Mouse (Mus musculus) erythroid progenitor cell, adult 5-6 weeks (primary cell): Measurements from ENCODE around the gene Gnai2. TPM values are rescaled to one million over a fixed set of nuclear protein-coding genes. Genes with fewer than 3 reads are reported as not detected.
A peak's percentile ranks its signal among the peaks of the same experiment; 100 is the strongest.

Experiments
- ATAC-seq: replicated peaks from 2 replicates; pipeline ENCODE4 v1.8.0; 2016; ENCODE audit warnings: moderate number of reproducible peaks, mild to moderate bottlenecking, moderate TSS enrichment, inconsistent platforms; ENCODE audit not compliant: poor library complexity, low FRiP score, severe bottlenecking
- total RNA-seq, 2 experiments: library from RNA; stranded (forward) in 1 of 2; stranded (reverse) in 1 of 2; fragments of 150-400 nt in 1 of 2; fragments of 186-747, 209-891 nt in 1 of 2; gene quantifications; 2 replicates each; pipeline versions ENCODE4 v1.2.3 to v1.2.4; 2015 to 2017; ENCODE audit warnings: low replicate concordance in 2 of 2

Gnai2 gene
- total RNA-seq (2015; ENCODE audit: low replicate concordance) (382 and 420 TPM in 2 replicates), total RNA-seq (2017; ENCODE audit: low replicate concordance) (334 and 357 TPM in 2 replicates)

DNA sequence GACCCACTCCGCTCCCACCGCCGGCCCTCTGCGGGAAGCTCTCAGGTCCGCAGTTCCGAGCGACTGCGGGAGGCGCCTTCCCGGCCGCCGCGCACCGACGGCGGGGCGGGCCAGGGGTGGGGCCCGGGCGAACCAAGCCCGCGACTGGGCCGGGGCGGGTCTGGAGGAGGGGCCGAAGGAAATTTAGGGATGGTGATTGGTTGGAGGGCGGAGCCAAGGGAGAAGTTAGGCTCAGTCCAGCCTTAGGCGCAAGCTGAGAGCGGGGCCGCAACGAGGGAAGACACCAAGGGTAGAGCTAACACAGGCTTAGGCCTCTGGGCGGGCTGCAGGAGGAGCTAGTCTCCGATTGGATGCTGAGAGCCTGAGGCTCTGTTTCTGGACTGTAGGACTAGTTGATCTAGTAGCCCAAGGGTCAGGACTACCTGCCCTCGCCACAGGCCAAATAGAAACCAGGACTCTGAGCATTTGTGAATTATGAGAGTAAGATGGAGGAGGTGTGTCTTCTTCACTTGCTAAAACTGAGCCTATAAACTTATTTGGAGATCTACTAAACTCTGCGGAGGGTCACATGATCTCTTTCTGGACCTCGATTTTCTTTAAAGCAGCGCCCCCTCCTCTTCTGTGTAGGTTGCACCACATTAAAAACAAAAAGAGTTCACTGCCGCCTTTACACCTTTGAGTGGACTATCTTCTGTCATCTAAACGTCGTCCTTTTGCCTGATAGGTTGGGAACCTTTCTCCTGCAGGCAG, at the start of gene Gnai2:
Gene Gnai2 (minus strand): TSS at position 89 of the 750 bp plus-strand sequence.
- peak; percentile 80 for ATAC-seq

DNA sequence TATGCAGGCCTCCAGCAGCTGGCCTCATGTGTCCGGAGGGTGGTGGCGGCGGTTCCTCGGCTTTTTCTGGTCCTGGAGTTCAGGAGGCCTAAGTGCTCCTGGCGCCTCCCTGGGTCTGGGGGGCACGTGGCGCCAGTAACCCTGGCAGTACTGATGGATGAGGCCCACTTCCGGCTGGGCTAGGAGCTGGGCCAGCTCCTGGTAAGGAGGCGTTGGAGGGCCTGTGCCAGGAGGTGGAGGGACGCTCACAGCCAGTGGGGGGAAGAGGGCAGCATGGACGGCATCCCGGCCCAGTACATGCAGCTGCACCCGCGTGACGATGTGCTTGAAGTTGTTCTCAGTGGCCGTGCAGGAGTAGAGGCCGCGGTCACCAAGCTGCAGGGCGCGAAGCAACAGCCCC, 47.2 kb upstream of the Gnai2 start:
- ATAC-seq, result no peak

GRCm38 (mm10) chr9:107679501-107679900, 44.3 kb upstream of the Gnai2 start, which contains the start of gene Gnat1:
Gene Gnat1 (minus strand): TSS chr9:107679712.
- ATAC-seq, result no peak

DNA sequence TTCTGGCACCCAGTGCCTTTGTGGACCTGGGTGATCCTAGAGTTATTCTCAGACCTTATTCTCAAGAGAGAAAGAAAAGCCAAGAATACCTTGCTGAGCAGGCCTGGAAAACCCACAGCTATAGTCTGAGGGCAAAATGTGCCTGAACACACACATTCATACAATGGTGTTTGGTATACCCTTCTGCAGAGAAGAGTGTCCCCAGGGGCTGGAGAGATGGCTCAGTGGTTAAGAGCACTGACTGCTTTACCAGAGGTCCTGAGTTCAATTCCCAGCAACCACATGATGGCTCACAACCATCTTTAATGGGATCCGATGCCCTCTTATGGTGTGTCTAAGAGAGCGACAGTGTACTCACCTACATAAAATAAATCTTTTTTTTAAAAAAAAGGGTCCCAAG, 43.7 kb upstream of the Gnai2 start:
- ATAC-seq, result no peak

- ATAC-seq, result peak; percentile 65; the same call in 1 of the 2 replicates
These were observed 42.8 kb upstream of the Gnai2 start for GRCm38 (mm10) chr9:107677819-107678526.

GRCm38 (mm10) chr9:107677091-107677784, 42.1 kb upstream of the Gnai2 start:
- peak; percentile 64 for ATAC-seq

- no peak for ATAC-seq
These were observed 41.1 kb upstream of the Gnai2 start for GRCm38 (mm10) chr9:107676302-107676701.

- 0 out of 2 replicates have a peak, but pooled peaks have one; percentile 16 for ATAC-seq
These were observed 40.6 kb upstream of the Gnai2 start for GRCm38 (mm10) chr9:107675671-107676301.

GRCm38 (mm10) chr9:107674609-107675429, 39.7 kb upstream of the Gnai2 start:
- ATAC-seq, result no peak

DNA sequence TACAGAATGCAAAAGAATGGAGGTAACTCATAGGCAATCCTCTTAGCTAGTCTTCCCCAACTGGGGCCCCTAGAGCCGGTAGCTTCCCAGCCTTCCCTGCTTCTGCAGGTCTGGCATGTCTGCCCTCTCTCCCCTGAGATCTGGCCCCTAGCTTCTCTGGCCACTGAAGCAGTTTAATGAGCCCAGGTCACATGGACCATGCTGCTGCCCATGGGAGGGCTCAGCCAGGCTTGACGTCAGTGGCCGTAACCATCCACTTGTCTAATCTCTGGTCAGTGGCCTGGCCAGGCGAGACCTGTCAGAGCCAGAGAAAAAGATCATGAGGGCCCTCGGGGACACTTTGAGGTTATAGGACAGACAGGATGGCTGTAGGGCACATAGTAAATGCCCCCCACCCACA, 35.1 kb upstream of the Gnai2 start:
- no peak for ATAC-seq

DNA sequence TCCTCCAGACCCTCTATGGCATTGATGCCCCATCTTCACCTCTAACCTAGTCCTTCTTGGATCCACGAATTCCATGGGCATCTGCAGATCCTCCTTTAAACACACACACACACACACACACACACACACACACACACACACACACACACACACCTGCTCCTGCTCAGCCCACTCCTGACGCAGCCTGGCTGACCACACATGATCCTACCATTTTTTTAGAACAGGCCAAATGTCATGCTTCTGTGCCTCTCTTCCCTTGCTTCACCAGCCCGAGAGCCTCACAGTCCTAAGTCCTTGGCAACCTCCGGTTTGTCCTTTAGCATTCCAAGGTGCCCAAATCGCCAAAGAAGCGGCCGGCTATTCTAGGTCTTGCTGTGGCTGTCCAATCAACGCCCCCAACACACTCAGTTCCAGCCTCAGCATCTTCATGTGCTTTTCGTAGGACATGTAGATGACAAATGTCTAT, 34.3 kb upstream of the Gnai2 start, which contains the start of gene Slc38a3:
Gene Slc38a3 (minus strand): TSS at position 51 of the 466 bp plus-strand sequence.
- ATAC-seq, result no peak

- no peak for ATAC-seq
These were observed 33.7 kb upstream of the Gnai2 start for GRCm38 (mm10) chr9:107668916-107669315.

- no peak for ATAC-seq
These were observed 32.8 kb upstream of the Gnai2 start for GRCm38 (mm10) chr9:107668011-107668410.

DNA sequence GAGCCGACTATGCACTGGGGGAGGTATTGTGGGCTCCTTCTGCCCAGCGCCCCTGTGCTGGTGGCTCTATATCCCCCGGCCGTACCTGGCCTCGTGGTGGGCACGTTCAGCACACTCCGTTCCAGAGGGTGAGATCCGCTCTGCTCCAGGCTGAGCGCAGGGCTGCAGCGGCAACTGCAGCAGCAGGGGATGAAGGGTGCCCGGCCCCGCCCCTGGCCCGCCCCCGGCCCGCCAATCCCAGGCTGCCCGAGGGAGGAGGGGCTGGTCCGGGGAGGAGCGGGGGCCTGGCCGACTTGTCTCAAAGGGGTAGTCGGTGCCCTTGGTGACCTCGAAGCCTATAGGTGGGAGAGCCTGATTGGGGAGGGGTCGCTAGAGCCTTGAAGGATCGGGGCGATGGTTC, 32.1 kb upstream of the Gnai2 start:
- ATAC-seq, result no peak

GRCm38 (mm10) chr9:107666751-107667205, 31.6 kb upstream of the Gnai2 start:
- ATAC-seq, result no peak

DNA sequence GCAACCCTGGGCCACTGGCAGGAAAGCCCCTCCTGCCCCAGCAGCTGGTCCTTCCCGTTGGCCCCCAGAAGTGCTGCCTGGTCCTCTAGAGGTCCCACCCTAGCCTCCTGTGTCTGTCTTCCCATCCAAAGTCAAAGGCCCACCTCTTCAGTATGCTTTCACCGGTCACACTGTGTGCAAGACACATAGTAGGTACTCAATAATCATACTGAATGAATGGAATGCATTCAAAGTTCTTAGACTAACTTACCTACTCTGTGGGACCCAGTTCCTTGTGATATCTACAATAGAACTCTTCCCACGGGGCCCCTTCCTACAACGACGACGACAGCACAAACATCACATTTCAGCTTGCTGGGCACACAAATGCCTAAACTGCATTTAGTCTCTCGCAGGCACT, 30.1 kb upstream of the Gnai2 start:
- ATAC-seq, result 0 out of 2 replicates have a peak, but pooled peaks have one; percentile 4

DNA sequence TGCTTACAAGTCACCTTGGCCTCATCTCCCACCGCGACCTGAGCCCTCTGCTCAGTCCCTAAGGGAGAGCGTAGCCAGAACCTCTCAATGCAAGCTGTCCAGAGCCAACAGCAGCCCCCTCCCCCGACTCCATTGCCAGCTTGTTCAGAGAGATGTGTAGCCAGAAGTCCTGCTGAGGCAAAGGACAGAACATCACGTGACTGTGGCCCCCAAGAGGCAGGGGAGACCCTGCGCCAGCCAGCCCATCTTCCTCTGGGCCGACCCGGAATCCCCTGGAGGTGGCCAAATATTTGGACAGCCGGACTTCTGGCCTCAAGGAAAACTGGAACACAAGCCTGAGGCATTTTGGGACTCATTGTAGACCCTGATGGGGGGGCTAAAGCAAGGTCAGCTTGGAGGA, 28.4 kb upstream of the Gnai2 start:
- ATAC-seq, result no peak

- ATAC-seq, result no peak
These were observed 27.2 kb upstream of the Gnai2 start for GRCm38 (mm10) chr9:107662342-107662741.

GRCm38 (mm10) chr9:107660777-107661176, 25.6 kb upstream of the Gnai2 start:
- no peak for ATAC-seq
